Mouse (Mus musculus) spleen, postnatal 14 days (tissue): ENCODE results near the gene Larp1.
"Not testable (repeated sequence)": the region's sequence is repeated elsewhere in the genome, so short reads cannot be mapped to it uniquely, and the experiment has no call there.

ENCODE experiments used
- DNase-seq, 2 experiments: peaks; one replicate each; pipeline ENCODE4 v3.0.0; 2021 to 2022; ENCODE audit warnings: low spot score in 2 of 2

The Larp1 gene

GRCm38 (mm10) chr11:58028981-58029380, 20.1 kb downstream of the Larp1 start:
- DNase-seq, result no peak

- DNase-seq, result no peak
These were observed 21.0 kb downstream of the Larp1 start for GRCm38 (mm10) chr11:58029869-58030268.

GRCm38 (mm10) chr11:58031176-58031575, 22.3 kb downstream of the Larp1 start:
- no peak for DNase-seq

GRCm38 (mm10) chr11:58033635-58034034, 24.8 kb downstream of the Larp1 start:
- no peak for DNase-seq

- DNase-seq, result no peak
These were observed 30.2 kb downstream of the Larp1 start for GRCm38 (mm10) chr11:58039027-58039426.

- no peak for DNase-seq
These were observed 34.1 kb downstream of the Larp1 start for GRCm38 (mm10) chr11:58042861-58043431.

GRCm38 (mm10) chr11:58046438-58046837, 37.6 kb downstream of the Larp1 start:
- no peak for DNase-seq

- peak in 1 of 2 experiments; percentile 25 for DNase-seq
These were observed 48.6 kb downstream of the Larp1 start for GRCm38 (mm10) chr11:58057455-58057854.

GRCm38 (mm10) chr11:58059752-58060151, 50.9 kb downstream of the Larp1 start:
- not testable (repeated sequence) for DNase-seq

GRCm38 (mm10) chr11:58061218-58061617, 52.4 kb downstream of the Larp1 start:
- not testable (repeated sequence) for DNase-seq

- no peak for DNase-seq
These were observed 53.7 kb downstream of the Larp1 start for GRCm38 (mm10) chr11:58062586-58062985.

- DNase-seq, result no peak
These were observed 56.2 kb downstream of the Larp1 start for GRCm38 (mm10) chr11:58065025-58065424.

GRCm38 (mm10) chr11:58072978-58073377, 64.1 kb downstream of the Larp1 start:
- DNase-seq, result no peak

GRCm38 (mm10) chr11:58077270-58077669, 68.4 kb downstream of the Larp1 start:
- no peak for DNase-seq

- no peak for DNase-seq
These were observed 72.9 kb downstream of the Larp1 start for GRCm38 (mm10) chr11:58081716-58082115.

GRCm38 (mm10) chr11:58092541-58092940, 83.7 kb downstream of the Larp1 start:
- DNase-seq, result no peak

- DNase-seq, result no peak
These were observed 84.2 kb downstream of the Larp1 start, which contains the start of gene Gm12248 for GRCm38 (mm10) chr11:58093021-58093528. Gene Gm12248, minus strand, starts transcription at chr11:58093134.

GRCm38 (mm10) chr11:58094766-58095165, 85.9 kb downstream of the Larp1 start:
- no peak for DNase-seq

- DNase-seq, result no peak
These were observed 86.7 kb downstream of the Larp1 start for GRCm38 (mm10) chr11:58095561-58095960.

- DNase-seq, result no peak
These were observed 87.3 kb downstream of the Larp1 start for GRCm38 (mm10) chr11:58096160-58096559.

GRCm38 (mm10) chr11:58096821-58097620, 88.2 kb downstream of the Larp1 start:
- no peak for DNase-seq

- no peak for DNase-seq
These were observed 88.9 kb downstream of the Larp1 start for GRCm38 (mm10) chr11:58097621-58098365.
